Mouse (Mus musculus) liver, adult 2 months (tissue): ENCODE data around the gene Gm37240. TPM values are rescaled to one million over a fixed set of nuclear protein-coding genes. Genes with fewer than 3 reads are reported as not detected.

ENCODE experiments used
- DNase-seq: peaks from one replicate; pipeline ENCODE4 v3.0.0-alpha.2; 2011; ENCODE audit warnings: low read depth, low spot score; ENCODE audit errors: extremely low read depth
- H3K27ac ChIP-seq: fragments of 200-500 bp; replicated peaks from 2 replicates; pipeline ENCODE4 v1.5.1; 2012; ENCODE audit warnings: low read depth, mild to moderate bottlenecking, control low read depth, inconsistent platforms, low read length; ENCODE audit not compliant: insufficient read depth
- H3K27me3 ChIP-seq: fragments of 200-500 bp; 2 replicates; pipeline ENCODE4 v1.6.1; 2012; ENCODE audit warnings: mild to moderate bottlenecking, moderate library complexity, low read length, inconsistent platforms; ENCODE audit not compliant: control insufficient read depth, insufficient read depth
- H3K36me3 ChIP-seq: fragments of 200-500 bp; 2 replicates; pipeline ENCODE4 v1.6.1; 2012; ENCODE audit warnings: low read length, inconsistent platforms; ENCODE audit not compliant: control insufficient read depth, insufficient read depth
- H3K4me1 ChIP-seq: fragments of 200-500 bp; 2 replicates; pipeline ENCODE4 v1.6.1; 2011; ENCODE audit warnings: low read length; ENCODE audit not compliant: control insufficient read depth, insufficient read depth
- H3K4me3 ChIP-seq: fragments of 200-500 bp; 2 replicates; pipeline ENCODE4 v1.5.1; 2011; ENCODE audit warnings: low read depth, mild to moderate bottlenecking, control low read depth, low read length, moderate library complexity; ENCODE audit not compliant: insufficient read depth
- H3K79me2 ChIP-seq: fragments of 200-500 bp; 2 replicates; pipeline ENCODE4 v1.6.1; 2012; ENCODE audit warnings: inconsistent platforms, mild to moderate bottlenecking, low read length, moderate library complexity; ENCODE audit not compliant: control insufficient read depth, insufficient read depth
- H3K9ac ChIP-seq: fragments of 200-500 bp; 2 replicates; pipeline ENCODE4 v1.6.1; 2012; ENCODE audit warnings: low read depth, mild to moderate bottlenecking, control low read depth, inconsistent platforms, low read length
- CTCF ChIP-seq: fragments of 200-500 bp; IDR thresholded peaks from 2 replicates; pipeline ENCODE4 v1.5.1; 2011; ENCODE audit warnings: low read depth, low read length, control low read depth
- POLR2A ChIP-seq: fragments of 200-500 bp; IDR thresholded peaks from 2 replicates; pipeline ENCODE4 v1.6.1; 2011; ENCODE audit warnings: low read length, control low read depth; ENCODE audit not compliant: insufficient read depth; ENCODE audit errors: extremely low read depth
- WGBS: fragments of 180-500 bp; shearing (Covaris S2); methylation state at CpG from one replicate; pipeline ENCODE4 v1.1.7; 2018; 5-methylcytosine and 5-hydroxymethylcytosine counted together
- polyA plus RNA-seq: library from polyadenylated mRNA; depleted of rRNA; stranded (reverse); fragments of >200 nt; gene quantifications from 2 replicates; pipeline ENCODE4 v1.2.3, GENCODE M21; 2012
- total RNA-seq: library from RNA; depleted of rRNA; stranded (reverse); fragments of >200 nt; gene quantifications from 2 replicates; pipeline ENCODE4 v1.2.3, GENCODE M21; 2014

Gene Gm37240
- total and polyA plus RNA-seq, 2 experiments = 2.2 to 6.9 TPM

GRCm38 (mm10) chr3:84622026-84622425, 1265.3 kb downstream of the Gm37240 start:
- no peak overlapping the region for H3K9ac ChIP-seq
- TF ChIP-seq POLR2A = no peak
- no peak for TF ChIP-seq CTCF
- H3K36me3 ChIP-seq = no peaks in the 10 kb centered on the region
- WGBS = 72% methylated on average over 3 of the region's 3 CpGs
- no peak for DNase-seq
- no peaks in the 10 kb centered on the region for H3K79me2 ChIP-seq
- H3K4me3 ChIP-seq = no peak overlapping the region
- H3K27me3 ChIP-seq = no peaks in the 10 kb centered on the region
- no peak overlapping the region for H3K27ac ChIP-seq
- peaks cover 10% of the 10 kb centered on the region for H3K4me1 ChIP-seq

- 22% methylated on average over 6 of the region's 6 CpGs for WGBS
- Histone ChIP-seq H3K79me2 (no peaks in the 10 kb centered on the region), H3K9ac (no peak overlapping the region), H3K27ac (0 out of 2 replicates have a peak overlapping the region, but pooled peaks have one; percentile 6), H3K4me1 (peaks cover 3% of the 10 kb centered on the region), H3K27me3 (no peaks in the 10 kb centered on the region), H3K4me3 (no peak overlapping the region), H3K36me3 (no peaks in the 10 kb centered on the region)
- TF ChIP-seq POLR2A = no peak
- no peak for TF ChIP-seq CTCF
- DNase-seq = peak; percentile 96
These were observed 1267.6 kb downstream of the Gm37240 start for GRCm38 (mm10) chr3:84619725-84620124.

DNA sequence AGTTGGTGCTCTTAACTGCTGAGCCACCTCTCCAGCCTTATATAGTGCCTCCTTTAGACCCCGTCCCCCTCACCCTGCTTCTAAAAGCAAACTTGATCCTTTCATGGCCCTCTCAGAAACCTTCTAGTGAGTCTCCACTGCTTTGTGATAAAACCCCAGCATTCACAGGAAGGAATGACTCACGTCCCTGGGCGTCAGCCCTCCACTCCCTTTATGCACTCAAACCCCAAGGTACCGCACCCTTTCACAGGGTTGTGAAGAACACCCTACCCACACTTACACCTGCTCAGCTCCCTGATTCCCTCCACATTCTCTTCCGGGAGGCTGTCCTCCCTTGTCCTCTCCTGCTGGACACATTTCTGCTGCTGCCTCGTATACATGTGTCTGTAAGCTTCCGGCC, 1268.3 kb downstream of the Gm37240 start:
- 97% methylated on average over 7 of the region's 7 CpGs for WGBS
- no peak for DNase-seq
- TF ChIP-seq CTCF (no peak), POLR2A (no peak)

GRCm38 (mm10) chr3:84618627-84619026, 1268.7 kb downstream of the Gm37240 start:
- Histone ChIP-seq H3K4me3 (no peak overlapping the region), H3K4me1 (no peaks in the 10 kb centered on the region; the same call in 1 of the 2 replicates), H3K9ac (no peak overlapping the region), H3K36me3 (no peaks in the 10 kb centered on the region), H3K27me3 (no peaks in the 10 kb centered on the region), H3K79me2 (no peaks in the 10 kb centered on the region), H3K27ac (no peak overlapping the region)
- TF ChIP-seq CTCF (no peak), POLR2A (no peak)
- WGBS = 89% methylated on average over 2 of the region's 2 CpGs
- DNase-seq = no peak

More for the DNA sequence above, 1268.3 kb downstream of the Gm37240 start:
- H3K36me3 ChIP-seq = no peaks in the 10 kb centered on the region
- H3K9ac ChIP-seq = no peak overlapping the region
- H3K4me1 ChIP-seq = no peaks in the 10 kb centered on the region; the same call in 1 of the 2 replicates
- no peaks in the 10 kb centered on the region for H3K79me2 ChIP-seq
- no peaks in the 10 kb centered on the region for H3K27me3 ChIP-seq
- H3K27ac ChIP-seq = no peak overlapping the region
- H3K4me3 ChIP-seq = no peak overlapping the region

GRCm38 (mm10) chr3:84615856-84616225, 1271.5 kb downstream of the Gm37240 start:
- WGBS = 63% methylated on average over 7 of the region's 7 CpGs

DNA sequence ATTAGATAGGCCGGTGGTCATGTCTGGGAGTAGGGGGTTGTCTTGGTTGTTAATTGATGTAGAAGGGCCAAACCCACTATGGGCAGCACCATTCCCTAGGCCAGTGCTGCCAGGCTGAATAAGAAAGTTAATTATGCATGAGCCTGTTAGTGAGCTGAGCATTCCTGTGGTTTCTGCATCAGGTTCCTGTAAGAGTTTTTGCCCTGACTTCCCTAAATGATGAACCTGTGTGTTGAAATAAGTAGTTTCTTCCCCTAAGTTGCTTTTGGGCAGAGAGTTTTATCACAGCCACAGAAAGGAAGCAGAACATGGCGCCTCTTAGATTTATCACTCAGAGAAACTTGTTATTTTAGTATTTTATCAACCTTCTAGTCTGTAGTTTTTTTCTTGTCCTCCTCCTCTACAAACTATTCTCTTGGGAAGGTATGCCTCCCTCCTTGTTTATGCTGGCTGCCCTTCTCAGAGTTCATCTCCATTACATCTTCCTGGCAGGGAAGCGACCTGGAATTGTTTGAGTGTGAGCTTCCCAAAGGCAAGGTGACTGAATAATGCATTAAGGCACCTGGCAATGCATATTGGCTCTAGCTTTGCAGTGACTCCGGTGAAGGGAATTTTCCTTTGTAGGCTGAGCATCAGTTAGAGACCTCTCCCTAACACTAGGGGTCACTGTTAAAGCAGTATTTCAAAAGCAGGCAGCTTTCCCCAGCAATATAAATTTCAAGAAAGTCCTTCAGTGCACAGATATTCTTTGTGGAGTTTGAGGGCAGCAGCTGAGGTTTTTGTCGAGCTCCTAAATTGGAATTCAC, 1272.1 kb downstream of the Gm37240 start:
- Histone ChIP-seq H3K36me3 (no peaks in the 10 kb centered on the region), H3K79me2 (no peaks in the 10 kb centered on the region), H3K27me3 (no peaks in the 10 kb centered on the region), H3K27ac (no peak overlapping the region), H3K4me3 (no peak overlapping the region), H3K4me1 (no peaks in the 10 kb centered on the region; the same call in 1 of the 2 replicates), H3K9ac (no peak overlapping the region)
- WGBS = 36% methylated on average over 5 of the region's 5 CpGs
- TF ChIP-seq CTCF (peak; percentile 45; the same call in 1 of the 2 replicates), POLR2A (no peak)
- peak; percentile 57 for DNase-seq

More at GRCm38 (mm10) chr3:84615856-84616225, 1271.5 kb downstream of the Gm37240 start:
- no peaks in the 10 kb centered on the region for H3K27me3 ChIP-seq
- no peaks in the 10 kb centered on the region; the same call in 1 of the 2 replicates for H3K4me1 ChIP-seq
- no peak overlapping the region for H3K4me3 ChIP-seq
- no peak overlapping the region for H3K27ac ChIP-seq
- DNase-seq = no peak
- H3K36me3 ChIP-seq = no peaks in the 10 kb centered on the region
- H3K9ac ChIP-seq = no peak overlapping the region
- H3K79me2 ChIP-seq = no peaks in the 10 kb centered on the region
- no peak for TF ChIP-seq CTCF
- no peak for TF ChIP-seq POLR2A
